Mouse (Mus musculus) ovary, adult 18-20 months (tissue): ENCODE data around the gene Anp32a.

Experiments used
- DNase-seq: peaks from one replicate; pipeline ENCODE4 v3.0.0; 2022; ENCODE audit warnings: low spot score, mixed read lengths

The Anp32a gene

GRCm38 (mm10) chr9:62369172-62369571 lies 28.1 kb downstream of the Anp32a start:
- no peak for DNase-seq

GRCm38 (mm10) chr9:62370186-62370585 lies 29.1 kb downstream of the Anp32a start:
- DNase-seq = no peak

GRCm38 (mm10) chr9:62370648-62371280 lies 29.7 kb downstream of the Anp32a start:
- no peak for DNase-seq

DNA sequence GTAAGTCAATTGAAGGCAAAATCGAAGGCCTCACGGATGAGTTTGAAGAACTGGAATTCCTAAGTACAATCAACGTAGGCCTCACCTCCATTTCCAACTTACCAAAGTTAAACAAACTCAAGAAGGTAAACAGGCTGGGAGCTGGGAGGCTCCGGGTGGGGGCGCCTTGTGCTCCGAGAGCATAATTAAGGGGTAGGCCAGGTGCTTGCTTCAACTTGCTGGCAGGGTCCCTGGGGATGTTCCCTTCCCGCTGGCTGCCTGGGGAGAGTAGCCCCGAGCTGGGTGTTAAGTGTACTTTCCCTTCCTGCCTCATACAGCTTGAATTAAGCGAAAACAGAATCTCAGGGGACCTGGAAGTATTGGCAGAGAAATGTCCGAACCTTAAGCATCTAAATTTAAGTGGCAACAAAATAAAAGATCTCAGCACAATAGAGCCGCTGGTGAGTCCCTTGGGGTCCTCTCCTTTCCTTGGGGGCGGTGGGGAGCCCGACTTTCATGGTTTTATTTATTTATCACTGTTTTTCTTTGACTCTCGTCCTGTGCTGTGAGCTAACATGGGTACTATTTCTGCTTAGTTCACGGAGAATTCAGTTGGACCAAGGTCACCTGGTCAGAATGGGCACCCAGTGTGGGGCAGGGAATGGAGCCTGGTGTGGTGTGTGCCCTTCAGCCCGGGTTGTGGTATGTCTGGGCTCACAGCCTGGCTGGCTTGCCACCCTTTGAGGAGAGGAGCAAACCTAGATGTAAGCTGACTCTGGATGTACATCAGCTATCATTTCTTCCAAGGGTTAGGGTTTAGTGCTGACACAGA lies 30.9 kb downstream of the Anp32a start:
- no peak for DNase-seq

DNA sequence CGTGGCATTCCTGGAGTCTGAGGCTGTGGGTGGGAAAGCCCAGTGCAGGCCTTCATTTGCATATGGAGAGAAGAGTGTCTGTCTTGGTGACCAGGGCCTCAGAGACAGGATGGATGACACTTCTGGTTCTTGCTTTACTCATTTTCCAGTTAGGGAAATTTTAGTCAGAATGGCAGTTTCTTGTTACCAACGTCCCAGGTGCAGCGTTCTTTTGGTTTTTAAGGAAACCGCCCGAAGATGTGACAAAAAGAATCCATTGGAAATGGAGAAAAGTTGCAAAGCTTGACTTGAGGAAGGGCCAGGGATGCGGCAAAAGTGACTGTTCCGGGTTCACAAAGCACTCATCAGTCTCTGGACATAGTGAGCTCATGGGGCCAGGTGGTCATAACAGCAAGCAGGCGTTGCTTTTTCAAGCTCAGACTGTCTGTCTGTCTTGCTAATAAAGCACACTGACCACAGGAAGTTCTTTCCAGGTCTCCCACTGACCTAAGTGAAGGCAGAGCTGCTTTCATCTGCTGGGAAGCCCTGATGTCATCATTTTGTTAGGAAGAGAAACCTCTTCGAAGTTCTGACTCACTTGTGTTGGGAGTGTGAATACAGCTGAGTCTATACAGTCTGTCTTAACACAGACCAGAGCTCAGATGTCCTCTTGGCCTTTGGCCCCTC lies 31.6 kb downstream of the Anp32a start:
- DNase-seq = no peak

DNA sequence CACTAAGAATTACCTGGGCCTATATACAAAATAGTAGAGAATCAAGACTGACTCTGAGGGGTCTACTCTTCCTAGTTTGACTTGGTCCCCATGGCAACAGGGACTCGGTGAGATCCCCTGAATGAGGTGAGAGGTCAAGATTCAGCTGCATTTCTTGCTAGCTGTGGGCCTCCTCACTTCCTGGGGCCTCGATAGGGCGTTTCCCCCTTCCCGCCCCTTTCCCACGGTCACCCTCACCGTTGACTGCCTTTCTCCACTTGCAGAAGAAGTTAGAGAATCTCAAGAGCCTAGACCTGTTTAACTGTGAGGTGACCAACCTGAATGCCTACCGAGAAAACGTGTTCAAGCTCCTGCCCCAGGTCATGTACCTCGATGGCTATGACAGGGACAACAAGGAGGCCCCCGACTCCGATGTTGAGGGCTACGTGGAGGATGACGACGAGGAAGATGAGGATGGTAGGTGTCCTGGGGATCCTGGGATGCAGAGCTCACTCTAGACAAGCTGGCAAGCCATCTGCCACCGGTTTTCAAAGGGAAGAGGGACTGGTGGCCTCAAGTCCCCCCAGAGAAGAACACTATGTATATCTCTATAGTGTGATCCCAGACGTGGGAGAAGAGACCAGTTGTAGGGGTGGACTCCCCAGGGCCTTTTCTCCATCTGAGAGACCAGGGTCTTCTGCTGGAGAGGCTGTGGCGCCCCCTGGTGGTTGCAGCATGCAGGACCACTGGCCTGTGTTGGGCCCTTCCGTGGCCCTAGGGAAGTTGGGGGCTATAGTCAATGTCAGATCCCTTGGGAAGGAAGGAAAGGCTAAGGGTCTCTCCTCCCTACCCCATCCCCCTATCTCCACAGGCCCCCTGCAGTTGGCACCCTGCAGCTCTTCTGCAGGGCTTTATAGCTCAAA lies 32.4 kb downstream of the Anp32a start:
- no peak for DNase-seq

DNA sequence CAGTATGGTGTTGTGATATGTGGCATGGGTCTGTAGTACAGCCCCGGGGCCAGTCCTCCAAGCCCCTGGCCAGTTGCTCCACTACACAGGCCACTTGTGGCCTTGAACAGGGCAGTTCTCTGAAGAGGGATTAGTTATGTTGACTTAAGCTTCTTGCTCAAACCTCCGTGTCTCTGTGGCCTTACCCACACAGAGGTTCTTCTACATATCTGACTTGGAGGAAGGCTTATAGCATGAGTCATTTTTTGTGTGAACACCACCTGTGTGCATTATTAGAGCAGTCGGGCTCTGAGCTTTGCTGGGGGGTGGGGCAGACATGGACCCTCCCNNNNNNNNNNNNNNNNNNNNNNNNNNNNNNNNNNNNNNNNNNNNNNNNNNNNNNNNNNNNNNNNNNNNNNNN lies 33.2 kb downstream of the Anp32a start:
- no peak for DNase-seq

GRCm38 (mm10) chr9:62377897-62378296 lies 36.8 kb downstream of the Anp32a start:
- no peak for DNase-seq

DNA sequence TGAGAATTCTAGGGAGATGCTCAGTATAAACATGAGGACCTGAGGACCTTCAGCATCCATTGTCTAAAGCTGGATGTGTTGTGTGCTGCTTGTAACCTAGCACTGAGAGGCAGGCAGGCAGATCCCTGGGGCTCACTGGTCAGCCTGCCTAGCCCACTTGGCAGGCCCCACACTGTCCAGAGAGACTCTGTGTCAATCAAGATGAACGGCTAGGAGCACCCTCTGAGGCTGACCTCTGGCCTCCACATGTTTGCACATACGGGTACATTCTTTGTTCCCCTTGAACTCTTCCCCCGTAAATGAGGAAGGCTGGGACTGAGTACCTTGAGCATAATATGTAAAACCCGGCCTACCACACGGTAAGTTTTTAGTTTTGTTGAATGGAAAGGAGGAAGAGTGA lies 39.3 kb downstream of the Anp32a start:
- DNase-seq = no peak

DNA sequence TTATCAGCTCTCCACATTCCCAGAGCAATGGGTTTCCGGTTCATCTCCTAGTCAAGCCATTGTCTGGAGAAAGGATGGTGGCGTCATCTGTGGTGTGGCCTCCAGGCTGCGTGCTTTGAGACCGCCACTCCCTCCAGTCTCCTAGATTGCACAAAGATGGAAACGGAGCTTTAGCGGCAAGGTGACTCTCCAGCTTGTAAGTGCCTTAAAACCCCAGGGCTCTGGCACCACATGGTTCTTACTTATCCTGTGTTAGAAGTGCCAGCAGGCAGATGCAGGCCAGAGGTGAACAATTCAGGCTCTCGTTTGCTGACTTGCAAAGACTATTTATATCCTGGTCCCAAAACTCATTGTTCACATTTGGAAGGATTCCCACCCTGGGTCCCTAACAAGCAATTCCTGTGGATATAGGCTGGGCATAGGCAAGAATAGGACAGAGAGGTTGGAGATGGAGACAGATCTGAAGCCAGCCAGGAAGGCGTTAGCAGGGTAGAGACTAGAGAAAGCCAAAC lies 40.4 kb downstream of the Anp32a start:
- DNase-seq = no peak

GRCm38 (mm10) chr9:62382519-62383084 lies 41.5 kb downstream of the Anp32a start:
- no peak for DNase-seq

GRCm38 (mm10) chr9:62385062-62385461 lies 44.0 kb downstream of the Anp32a start:
- DNase-seq = no peak

DNA sequence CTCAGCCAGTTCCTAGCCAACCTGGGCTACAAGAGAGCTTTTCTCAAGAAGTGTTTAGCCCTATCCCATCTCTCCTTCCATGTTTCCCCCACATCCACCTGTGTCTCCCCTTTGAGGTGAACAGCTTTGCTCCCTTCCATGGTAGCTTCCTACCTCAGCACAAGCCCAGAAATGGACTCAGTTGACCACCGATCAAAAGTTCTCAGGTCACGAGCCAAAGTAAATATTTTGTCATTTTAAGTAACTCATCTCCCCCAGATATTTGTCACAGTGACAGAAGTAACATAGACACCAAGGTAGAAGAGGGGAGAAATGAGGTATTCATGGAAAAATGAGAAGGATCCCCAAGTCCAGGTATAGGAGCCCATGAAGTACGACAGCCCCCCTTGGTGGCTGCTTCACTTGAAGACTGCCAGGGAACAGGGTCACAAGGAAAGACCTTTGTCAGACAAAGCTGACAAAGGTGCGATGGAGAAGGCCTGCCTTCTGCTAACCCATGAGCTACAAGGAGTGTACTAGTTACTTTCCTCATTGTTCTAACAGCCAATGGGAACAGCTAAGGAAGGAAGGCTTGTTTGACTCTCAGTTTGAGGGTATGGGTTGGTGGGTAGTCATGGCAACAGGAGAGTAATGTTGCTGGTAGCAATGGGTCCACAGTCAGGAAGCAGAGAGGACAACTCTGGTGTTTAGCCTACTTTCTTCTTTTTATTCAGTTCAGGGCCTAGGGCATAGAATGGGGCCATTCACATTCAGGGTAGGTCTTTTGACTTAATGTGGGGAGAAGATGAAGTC lies 44.8 kb downstream of the Anp32a start:
- no peak for DNase-seq

- no peak for DNase-seq
Observed at GRCm38 (mm10) chr9:62389735-62390134, 48.6 kb downstream of the Anp32a start.

DNA sequence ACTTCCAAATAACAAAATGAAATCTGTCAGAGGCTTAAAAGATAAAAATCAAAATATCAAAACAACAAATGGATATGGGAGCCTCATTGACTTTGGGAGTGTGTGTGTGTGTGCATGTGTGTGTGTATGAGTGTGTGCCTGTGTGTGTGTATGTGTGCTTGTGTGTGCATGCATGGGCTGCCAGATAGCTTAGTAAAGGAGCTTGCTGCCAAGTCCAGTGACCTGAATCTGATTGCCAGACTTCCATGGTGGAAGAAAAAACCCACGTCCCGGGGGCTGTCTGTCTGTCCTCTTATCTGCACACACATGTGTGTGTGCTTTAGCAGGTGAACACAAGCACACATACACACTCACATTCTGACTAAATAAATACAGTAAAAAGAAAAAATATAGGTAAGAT lies 52.4 kb downstream of the Anp32a start:
- no peak for DNase-seq

DNA sequence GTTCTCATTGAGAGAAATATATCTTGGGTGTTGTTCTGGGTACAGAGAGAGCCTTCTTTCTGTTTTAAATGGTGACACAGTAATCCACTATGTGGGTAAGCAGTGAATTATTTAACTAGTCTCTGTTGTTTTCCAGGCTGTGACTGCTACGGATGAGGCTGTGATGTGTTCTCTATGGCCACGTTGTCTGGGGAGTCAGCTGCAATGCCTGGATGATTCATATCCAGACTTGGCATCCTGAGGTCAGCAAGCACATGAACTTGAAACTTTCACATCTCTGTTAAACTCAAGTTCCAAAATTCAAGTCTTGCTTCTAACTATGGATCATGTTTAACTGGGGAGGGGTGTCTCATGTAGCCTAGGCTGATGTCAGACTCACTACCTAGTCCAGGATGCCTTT lies 53.1 kb downstream of the Anp32a start:
- DNase-seq = no peak

GRCm38 (mm10) chr9:62400531-62401170 lies 59.6 kb downstream of the Anp32a start:
- DNase-seq = no peak

GRCm38 (mm10) chr9:62401589-62401988 lies 60.5 kb downstream of the Anp32a start:
- no peak for DNase-seq

DNA sequence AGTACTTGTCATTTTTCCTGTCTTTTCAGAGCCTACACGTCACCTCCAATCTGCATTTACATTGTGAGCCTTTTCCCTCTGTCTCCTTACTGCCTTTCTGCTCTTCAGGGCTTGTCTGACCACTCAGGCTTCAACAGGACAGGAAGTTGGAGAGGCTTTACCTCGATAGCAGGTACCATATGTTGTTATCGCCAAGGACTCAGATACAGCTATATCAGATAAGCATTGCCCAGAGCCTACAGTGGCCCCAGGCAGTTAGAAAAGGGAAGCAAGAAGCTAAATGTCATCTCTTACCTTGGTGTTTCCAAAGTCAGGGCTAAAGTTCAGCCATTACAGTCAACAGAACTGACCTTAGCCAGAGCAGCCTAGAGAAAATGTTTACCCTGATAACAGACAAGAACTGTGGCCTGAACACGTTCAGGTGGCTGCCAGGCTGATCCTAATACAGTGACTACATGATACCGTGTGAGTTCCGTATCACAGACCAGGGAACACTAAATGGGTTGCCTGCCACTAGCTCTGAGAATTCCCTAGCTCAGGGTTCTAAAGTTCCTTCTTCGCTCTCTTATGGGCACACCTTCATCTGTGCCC lies 65.4 kb downstream of the Anp32a start:
- DNase-seq = no peak
